Mouse (Mus musculus) neural tube, embryonic 15.5 days (tissue): Measurements from ENCODE around the gene Morn1. TPM values are rescaled to one million over a fixed set of nuclear protein-coding genes. Genes with fewer than 3 reads are reported as not detected.
A peak's percentile ranks its signal among the peaks of the same experiment; 100 is the strongest.

Experiments
- ATAC-seq: fragments of 200-750 bp; cut with Nextera tagmentation; 2 replicates; pipeline ENCODE4 v1.8.0; 2017; ENCODE audit warnings: mild to moderate bottlenecking, moderate TSS enrichment, moderate library complexity; ENCODE audit not compliant: low FRiP score
- H3K27ac ChIP-seq: fragments of 300-500 bp; sonication (generic); replicated peaks from 2 replicates; pipeline ENCODE4 v1.5.1; 2015; ENCODE audit warnings: mild to moderate bottlenecking, inconsistent platforms
- H3K27me3 ChIP-seq: fragments of 300-500 bp; sonication (generic); replicated peaks from 2 replicates; pipeline ENCODE4 v1.6.1; 2015; ENCODE audit warnings: inconsistent platforms
- H3K36me3 ChIP-seq: fragments of 300-500 bp; sonication (generic); 2 replicates; pipeline ENCODE4 v1.6.1; 2015; ENCODE audit warnings: inconsistent platforms
- H3K4me1 ChIP-seq: fragments of 300-500 bp; sonication (generic); 2 replicates; pipeline ENCODE4 v1.6.1; 2015; ENCODE audit warnings: inconsistent platforms
- H3K4me2 ChIP-seq: fragments of 300-500 bp; sonication (generic); 2 replicates; pipeline ENCODE4 v1.6.1; 2015; ENCODE audit warnings: inconsistent platforms, mild to moderate bottlenecking, moderate library complexity
- H3K4me3 ChIP-seq: fragments of 300-500 bp; sonication (generic); replicated peaks from 2 replicates; pipeline ENCODE4 v1.5.1; 2015; ENCODE audit warnings: mild to moderate bottlenecking, inconsistent platforms
- H3K9ac ChIP-seq: fragments of 300-500 bp; sonication (generic); replicated peaks from 2 replicates; pipeline ENCODE4 v1.6.1; 2015; ENCODE audit warnings: mild to moderate bottlenecking, inconsistent platforms
- H3K9me3 ChIP-seq: fragments of 300-500 bp; sonication (generic); replicated peaks from 2 replicates; pipeline ENCODE4 v1.6.1; 2016; ENCODE audit warnings: inconsistent platforms
- WGBS: fragments of 180-500 bp; shearing (Covaris S2); methylation state at CpG from one replicate; pipeline ENCODE4 v1.1.7; 2015; ENCODE audit warnings: mixed read lengths; 5-methylcytosine and 5-hydroxymethylcytosine counted together
- polyA plus RNA-seq: library from polyadenylated mRNA; unstranded; fragments of >200 nt; fragmentation: Nextera tagmentation; extraction: Ambion mirVana; gene quantifications from 2 replicates; pipeline ENCODE4 v1.2.1, GENCODE M21; 2015

Morn1 gene
- polyA plus RNA-seq, 1 experiment from 2014 or later: 6.4 TPM

DNA sequence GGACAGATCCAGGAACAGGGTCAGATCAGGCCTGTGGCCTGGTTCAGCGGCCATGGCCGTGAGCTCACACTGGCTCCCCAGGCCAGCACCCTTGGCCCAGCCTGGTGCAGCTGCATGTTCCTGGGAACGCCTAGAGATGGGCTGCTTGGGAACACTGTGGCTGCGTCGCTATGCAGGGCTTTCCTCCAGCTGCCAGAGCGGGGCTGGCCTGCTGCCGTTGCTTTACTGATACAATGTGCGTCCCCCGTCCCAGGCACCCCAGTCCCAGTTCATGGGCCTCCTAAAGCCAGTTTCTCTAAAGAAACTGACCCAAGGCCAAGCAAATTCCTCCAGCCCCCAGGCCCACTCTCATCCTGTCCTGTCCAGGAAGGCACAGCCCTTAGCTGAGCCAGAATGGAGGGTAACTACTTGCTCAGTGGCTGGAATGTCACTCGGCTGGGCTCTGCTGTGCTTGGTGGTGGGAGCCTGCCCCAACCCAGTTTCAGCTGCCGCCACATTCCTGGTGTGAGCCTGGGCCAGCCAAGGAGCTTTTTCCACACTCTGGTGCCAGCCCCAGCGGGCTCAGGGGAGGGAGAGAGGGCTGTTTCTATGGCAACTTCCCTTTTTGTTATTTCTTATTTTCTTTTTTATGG is 57.6 kb downstream of the Morn1 start:
- Histone ChIP-seq H3K36me3 (no peaks in the 10 kb centered on the region), H3K27ac (peak overlapping the region; percentile 86), H3K4me3 (no peak overlapping the region), H3K9ac (no peak overlapping the region), H3K27me3 (no peaks in the 10 kb centered on the region), H3K4me2 (peak overlapping the region; percentile 9; the same call in 1 of the 2 replicates), H3K9me3 (no peaks in the 10 kb centered on the region), H3K4me1 (peaks cover 43% of the 10 kb centered on the region)
- 21% methylated on average over 12 of the region's 12 CpGs for WGBS
- ATAC-seq: peak; percentile 75

DNA sequence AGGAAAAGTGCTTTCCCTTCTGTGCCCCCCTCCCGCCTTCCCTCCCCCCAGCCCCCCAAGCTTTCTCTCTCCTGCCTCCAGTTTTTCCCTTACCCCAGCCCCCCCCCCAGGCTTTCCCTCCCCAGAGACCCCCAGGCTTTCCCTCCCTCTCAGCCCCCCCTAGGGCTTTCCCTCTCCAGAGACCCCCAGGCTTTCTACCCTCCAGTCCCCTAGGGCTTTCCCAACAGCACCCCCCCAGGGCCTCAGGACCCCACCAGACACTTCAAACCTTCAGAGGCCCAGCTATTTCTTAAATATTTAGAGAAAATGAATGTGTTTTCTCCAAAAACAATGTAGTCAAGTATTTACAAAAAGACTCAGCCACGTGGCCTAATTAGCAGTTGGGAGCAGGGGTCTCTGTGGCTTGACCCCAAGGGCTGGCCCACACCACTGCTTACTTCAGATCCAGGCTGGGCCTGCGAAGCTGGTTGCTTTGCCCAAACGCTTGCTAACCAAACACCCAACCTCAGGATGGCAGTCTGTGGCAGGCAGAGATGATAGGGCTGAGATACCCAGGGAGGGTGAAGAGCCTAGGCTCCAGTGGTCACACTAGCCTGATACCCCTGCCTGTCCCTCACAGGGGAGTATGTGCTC is 58.3 kb downstream of the Morn1 start:
- Histone ChIP-seq H3K4me1 (peaks cover 43% of the 10 kb centered on the region), H3K9ac (no peak overlapping the region), H3K27ac (peak overlapping the region; percentile 86), H3K4me3 (no peak overlapping the region), H3K27me3 (no peaks in the 10 kb centered on the region), H3K4me2 (no peak overlapping the region), H3K9me3 (no peaks in the 10 kb centered on the region), H3K36me3 (no peaks in the 10 kb centered on the region)
- no peak for ATAC-seq
- WGBS: 45% methylated on average over 4 of the region's 4 CpGs

DNA sequence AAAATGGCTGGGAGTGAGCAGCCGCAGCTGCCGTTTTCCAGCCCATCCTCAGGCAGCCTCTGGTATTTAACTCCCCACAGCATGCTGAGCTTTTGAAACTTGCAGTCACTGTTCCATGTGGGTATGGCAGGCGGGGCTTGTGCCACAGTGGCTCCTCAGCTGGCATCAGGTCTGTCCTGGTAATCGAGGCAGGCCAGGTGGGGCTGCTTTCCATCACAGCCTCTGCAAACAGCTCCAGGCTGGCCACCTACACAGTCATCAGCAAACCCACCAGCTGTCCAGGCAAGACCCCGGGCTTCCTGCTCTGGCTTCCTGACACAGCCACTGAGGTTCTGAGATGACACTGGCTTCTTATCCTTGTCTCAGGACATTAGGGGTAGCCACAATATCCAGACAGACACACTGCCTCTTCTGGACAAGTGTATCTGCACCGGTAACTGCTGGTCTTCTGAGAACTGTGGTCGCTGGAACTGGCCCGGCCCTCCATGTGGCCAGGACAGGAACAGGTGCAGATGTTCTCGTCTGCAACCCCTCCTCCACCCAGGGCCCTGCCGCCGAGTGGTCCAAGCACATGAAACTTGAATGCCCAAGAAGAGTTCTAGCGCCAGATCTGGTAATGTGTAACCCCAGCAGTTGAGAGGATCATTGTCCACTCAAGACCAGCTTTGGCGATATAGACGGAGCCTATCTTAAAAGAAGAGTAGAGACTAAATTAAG is 59.9 kb downstream of the Morn1 start:
- Histone ChIP-seq H3K4me3 (no peak overlapping the region), H3K27ac (no peak overlapping the region), H3K36me3 (no peaks in the 10 kb centered on the region), H3K9me3 (no peaks in the 10 kb centered on the region), H3K4me2 (no peak overlapping the region), H3K9ac (no peak overlapping the region), H3K4me1 (peaks cover 44% of the 10 kb centered on the region), H3K27me3 (no peaks in the 10 kb centered on the region)
- ATAC-seq: no peak
- WGBS: 67% methylated on average over 14 of the region's 14 CpGs

DNA sequence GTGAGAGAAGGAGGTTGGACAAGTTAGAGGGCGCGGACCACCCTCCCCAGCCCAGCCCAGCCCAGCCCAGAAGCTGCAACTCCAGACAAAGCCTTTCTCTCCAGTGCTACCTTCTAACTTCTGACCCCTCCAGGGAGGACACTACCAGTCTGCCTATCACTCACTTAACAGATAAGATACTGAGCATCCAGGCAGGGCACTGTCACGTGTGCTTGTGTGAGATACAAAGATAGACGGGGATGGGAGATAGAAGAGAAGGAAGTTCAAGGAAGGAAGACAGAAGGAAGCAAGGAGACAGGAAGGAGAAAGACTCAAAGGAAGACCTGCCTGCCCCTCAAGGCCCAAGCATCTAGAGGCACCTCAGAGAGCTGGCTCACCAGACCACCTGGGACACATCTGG is 62.1 kb downstream of the Morn1 start:
- 95% methylated on average over 4 of the region's 4 CpGs for WGBS
- Histone ChIP-seq H3K4me1 (peaks cover 50% of the 10 kb centered on the region), H3K4me2 (no peak overlapping the region), H3K27ac (no peak overlapping the region), H3K9ac (no peak overlapping the region), H3K27me3 (no peaks in the 10 kb centered on the region), H3K9me3 (no peaks in the 10 kb centered on the region), H3K4me3 (no peak overlapping the region), H3K36me3 (no peaks in the 10 kb centered on the region)
- ATAC-seq: no peak

DNA sequence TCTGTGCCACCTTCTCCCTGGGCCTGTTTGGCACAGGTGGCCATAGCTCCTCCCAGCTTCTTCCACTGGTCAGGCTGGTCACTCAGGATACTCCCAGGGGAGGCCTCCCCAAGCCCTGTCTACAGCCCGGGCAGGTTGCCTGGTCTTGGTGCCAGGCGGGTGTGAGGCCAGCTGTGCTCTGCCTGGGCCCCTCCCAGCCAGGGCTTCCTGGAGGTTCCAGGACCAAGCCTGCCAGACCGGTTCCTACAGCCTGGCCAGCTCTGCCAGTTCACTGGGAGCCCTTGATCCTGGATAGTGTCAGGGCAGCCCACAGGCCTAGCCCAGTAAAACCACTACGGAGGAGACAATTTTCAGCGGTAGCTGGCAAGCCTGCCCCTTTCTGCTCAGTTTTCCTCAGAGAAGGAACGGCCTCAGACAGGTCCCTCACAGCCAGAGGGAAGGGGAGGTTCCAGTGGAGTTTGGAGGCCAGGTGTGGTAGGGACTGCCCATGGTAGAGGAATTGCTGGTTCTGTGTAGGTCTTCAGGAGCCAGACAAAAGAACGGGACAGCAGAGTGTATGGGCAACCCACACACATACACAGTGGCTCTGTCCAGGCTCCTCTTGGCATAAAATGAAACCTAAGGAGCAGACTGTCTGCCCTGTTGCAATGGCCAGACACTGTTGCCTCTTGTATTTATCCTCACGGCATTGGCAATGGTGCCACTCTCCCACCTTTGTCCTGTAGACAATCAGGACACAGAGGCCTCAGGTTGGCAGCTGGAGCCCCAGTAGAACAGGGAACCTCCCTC is 62.7 kb downstream of the Morn1 start:
- H3K9ac ChIP-seq: no peak overlapping the region
- H3K9me3 ChIP-seq: no peaks in the 10 kb centered on the region
- no peak overlapping the region for H3K4me3 ChIP-seq
- H3K36me3 ChIP-seq: no peaks in the 10 kb centered on the region
- no peaks in the 10 kb centered on the region for H3K27me3 ChIP-seq
- H3K27ac ChIP-seq: no peak overlapping the region
- peaks cover 43% of the 10 kb centered on the region for H3K4me1 ChIP-seq
- no peak for ATAC-seq
- H3K4me2 ChIP-seq: no peak overlapping the region
- 72% methylated on average over 8 of the region's 8 CpGs for WGBS

DNA sequence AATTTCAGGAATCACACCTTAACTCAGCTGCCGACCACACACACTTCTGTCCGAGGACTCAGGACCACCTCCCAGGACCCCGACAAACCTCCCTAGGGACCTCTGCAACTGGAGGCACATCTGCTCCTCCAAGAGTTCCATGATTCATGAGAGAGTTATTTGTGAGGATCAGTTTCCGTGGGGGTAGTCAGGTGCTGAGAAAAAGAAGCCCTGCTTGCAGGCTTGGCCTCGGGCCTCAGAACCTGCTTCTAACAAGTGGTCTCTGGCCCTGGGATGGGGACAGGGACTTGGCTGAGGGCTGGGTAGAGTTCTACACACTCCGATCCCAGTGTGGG is 63.5 kb downstream of the Morn1 start:
- H3K27ac ChIP-seq: peak overlapping the region; percentile 60; the same call in 1 of the 2 replicates

DNA sequence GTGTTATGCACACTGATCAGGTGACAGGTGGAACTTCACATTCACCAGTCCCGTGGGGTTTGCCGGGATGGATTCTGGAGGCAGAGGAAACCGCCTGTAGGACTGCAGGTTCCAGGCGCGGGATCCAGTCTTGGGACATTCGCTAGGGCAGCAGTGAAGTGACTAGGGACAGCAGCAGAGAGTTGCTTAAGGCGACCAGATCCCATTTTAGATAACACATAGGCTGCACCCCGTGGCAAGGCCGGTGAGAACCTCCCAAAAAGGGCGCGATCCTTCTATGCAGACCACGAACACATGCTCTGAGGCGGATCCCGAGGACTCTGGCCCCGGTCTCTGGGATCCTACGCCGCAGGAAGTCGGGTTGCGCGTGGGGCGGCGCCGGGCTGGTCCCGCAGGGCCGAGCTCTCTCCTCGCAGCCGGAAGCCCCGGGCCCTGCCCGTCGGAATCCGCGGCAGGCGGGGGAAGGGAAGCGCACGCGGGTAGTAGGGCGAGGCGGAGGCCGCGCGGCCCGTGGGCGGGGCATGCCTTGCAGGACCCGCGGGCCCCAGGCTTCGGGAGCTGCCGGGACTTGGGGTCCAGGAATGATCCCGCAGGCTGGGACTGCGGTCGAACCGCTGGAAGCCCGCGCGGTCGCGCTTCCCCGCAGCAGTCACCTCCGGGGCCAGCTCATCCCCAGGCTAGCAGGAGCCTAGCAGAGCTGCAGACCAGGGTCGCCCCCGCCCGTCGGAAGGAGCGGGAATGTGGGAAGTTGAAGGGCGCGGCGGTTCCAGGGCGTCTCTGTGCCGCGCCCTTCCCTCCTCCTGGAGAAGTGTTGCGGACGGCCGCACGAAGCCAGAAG is 64.1 kb downstream of the Morn1 start:
- H3K36me3 ChIP-seq: peaks cover 7% of the 10 kb centered on the region
- H3K9me3 ChIP-seq: no peaks in the 10 kb centered on the region
- peak; percentile 77 for ATAC-seq
- H3K4me1 ChIP-seq: peaks cover 30% of the 10 kb centered on the region
- H3K9ac ChIP-seq: peak overlapping the region; percentile 51
- 8% methylated on average over 72 of the region's 73 CpGs for WGBS
- H3K27ac ChIP-seq: peak overlapping the region; percentile 60
- H3K27me3 ChIP-seq: no peaks in the 10 kb centered on the region
- H3K4me2 ChIP-seq: peak overlapping the region; percentile 90
- peak overlapping the region; percentile 46 for H3K4me3 ChIP-seq

More for the DNA sequence above, 63.5 kb downstream of the Morn1 start:
- Histone ChIP-seq H3K27me3 (no peaks in the 10 kb centered on the region), H3K4me2 (peak overlapping the region; percentile 90), H3K9me3 (no peaks in the 10 kb centered on the region), H3K36me3 (peaks cover 1% of the 10 kb centered on the region), H3K4me1 (peaks cover 36% of the 10 kb centered on the region), H3K4me3 (no peak overlapping the region; the same call in 1 of the 2 replicates), H3K9ac (no peak overlapping the region)
- no peak for ATAC-seq
- 72% methylated on average over 6 of the region's 6 CpGs for WGBS

DNA sequence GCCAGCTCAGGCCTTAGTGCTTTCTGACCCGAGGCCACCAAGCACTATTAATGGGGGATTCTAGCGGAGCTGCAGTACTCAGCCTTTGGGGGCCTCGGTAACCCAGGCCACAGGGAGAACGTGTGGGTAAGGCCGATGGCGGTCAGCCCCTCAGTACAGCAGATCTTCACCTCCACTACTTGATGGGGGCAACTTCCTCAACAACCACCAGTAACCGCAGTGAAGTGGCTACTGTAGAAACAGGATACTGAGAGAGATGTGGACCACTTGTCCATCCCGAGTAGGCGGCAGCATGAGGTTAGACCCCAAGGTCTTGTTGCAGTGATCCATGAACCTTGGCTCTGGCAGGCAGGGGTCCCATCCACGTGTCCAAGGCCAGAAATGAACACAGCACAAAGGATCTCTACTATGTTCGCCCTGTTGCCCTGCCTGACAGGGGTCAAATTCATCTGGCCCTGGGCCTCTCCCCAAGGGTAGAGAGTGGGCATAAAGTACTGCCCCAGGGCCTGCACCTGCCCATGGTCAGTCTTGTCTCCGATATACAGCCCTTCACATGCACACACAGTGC is 64.9 kb downstream of the Morn1 start:
- peak overlapping the region; percentile 58 for H3K27ac ChIP-seq

DNA sequence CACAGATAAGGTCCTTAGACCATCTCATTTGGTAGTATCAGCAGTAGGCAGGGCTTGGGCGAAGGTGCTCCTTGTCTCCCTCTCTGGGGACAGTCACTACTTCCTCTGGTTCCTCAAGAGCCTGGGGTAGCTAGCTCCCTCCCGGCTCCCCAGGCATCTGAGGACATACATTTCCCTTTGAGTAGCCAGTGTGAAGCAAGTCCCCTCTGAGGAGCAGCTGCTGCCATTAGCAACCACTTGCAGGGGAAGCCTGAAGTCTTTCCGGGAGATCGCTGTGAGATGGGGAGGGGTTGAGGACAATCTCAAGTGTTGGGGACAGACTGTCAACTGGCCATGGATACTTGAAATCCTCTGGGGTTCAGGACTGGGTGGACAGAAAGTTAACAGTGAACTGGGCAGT is 65.5 kb downstream of the Morn1 start:
- ATAC-seq: no peak
- H3K9ac ChIP-seq: no peak overlapping the region
- H3K27me3 ChIP-seq: no peaks in the 10 kb centered on the region
- 0 out of 2 replicates have a peak overlapping the region, but pooled peaks have one; percentile 23 for H3K27ac ChIP-seq
- no peaks in the 10 kb centered on the region for H3K9me3 ChIP-seq
- H3K36me3 ChIP-seq: peaks cover 20% of the 10 kb centered on the region
- no peak overlapping the region for H3K4me3 ChIP-seq
- WGBS: 60% methylated on average over 4 of the region's 4 CpGs
- no peak overlapping the region for H3K4me2 ChIP-seq
- H3K4me1 ChIP-seq: peaks cover 23% of the 10 kb centered on the region

More for the DNA sequence above, 64.9 kb downstream of the Morn1 start:
- Histone ChIP-seq H3K4me2 (peak overlapping the region; percentile 90), H3K9me3 (no peaks in the 10 kb centered on the region), H3K9ac (peak overlapping the region; percentile 51), H3K4me1 (peaks cover 24% of the 10 kb centered on the region), H3K36me3 (peaks cover 15% of the 10 kb centered on the region), H3K27me3 (no peaks in the 10 kb centered on the region), H3K4me3 (peak overlapping the region; percentile 46)
- 53% methylated on average over 12 of the region's 12 CpGs for WGBS
- ATAC-seq: peak; percentile 21; the same call in 1 of the 2 replicates

DNA sequence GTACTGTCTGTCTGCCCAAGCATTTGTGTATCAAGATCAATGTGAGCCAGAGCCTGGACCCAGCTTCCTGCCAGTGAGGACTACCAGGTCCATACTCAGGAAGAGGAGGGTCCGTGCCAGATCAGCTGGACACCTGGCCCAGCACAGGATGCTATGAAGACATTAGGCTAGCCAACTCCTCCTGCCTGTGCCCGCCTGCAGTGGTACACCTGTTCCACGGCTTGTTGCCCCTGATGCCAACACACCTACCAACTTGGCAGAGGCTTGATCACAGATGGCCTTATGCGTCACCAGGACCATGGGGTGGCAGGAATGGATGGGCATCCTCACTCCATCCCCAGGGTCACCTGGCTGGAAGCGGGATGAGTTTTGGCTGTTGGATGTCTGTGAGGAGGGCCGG is 66.1 kb downstream of the Morn1 start:
- H3K27me3 ChIP-seq: no peaks in the 10 kb centered on the region
- 95% methylated on average over 6 of the region's 6 CpGs for WGBS
- H3K27ac ChIP-seq: no peak overlapping the region
- H3K9ac ChIP-seq: no peak overlapping the region
- H3K4me3 ChIP-seq: no peak overlapping the region
- H3K4me1 ChIP-seq: peaks cover 23% of the 10 kb centered on the region
- no peak for ATAC-seq
- no peak overlapping the region for H3K4me2 ChIP-seq
- peaks cover 26% of the 10 kb centered on the region for H3K36me3 ChIP-seq
- no peaks in the 10 kb centered on the region for H3K9me3 ChIP-seq
